Mouse (Mus musculus): ENCODE data around the gene Zfp672.
"Not testable (repeated sequence)": the region's sequence is repeated elsewhere in the genome, so short reads cannot be mapped to it uniquely, and the experiment has no call there.

The Zfp672 gene

DNA sequence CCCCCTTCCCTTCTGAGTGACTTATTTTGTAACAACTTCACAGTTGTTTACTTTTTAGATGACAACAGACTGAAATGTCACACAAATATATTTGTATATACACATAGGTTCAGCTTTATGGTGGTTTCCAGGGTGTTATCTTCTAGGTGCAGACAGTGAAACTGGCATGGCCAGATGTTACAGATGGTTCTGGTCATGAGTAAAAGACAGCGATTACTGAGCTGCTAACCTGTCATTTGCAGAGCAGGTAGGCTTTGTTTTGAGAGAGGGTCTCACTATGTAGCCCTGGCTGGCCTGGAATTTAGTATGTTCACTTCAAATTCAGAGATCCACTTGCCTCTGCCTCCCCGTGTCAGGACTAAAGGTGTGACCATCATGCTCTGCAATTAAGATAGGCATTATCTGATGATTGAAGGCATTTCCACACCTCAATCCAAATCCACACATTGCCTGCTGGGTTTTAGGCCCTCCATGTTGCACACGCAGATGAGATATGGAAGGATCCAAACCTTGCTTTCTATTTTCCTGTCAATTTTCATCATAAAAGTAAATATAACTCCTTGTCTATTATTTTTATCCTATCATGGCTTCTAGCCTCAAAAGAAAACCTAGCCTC lies 5.4 kb downstream of the Zfp672 start:
- no peak for DNase-seq

DNA sequence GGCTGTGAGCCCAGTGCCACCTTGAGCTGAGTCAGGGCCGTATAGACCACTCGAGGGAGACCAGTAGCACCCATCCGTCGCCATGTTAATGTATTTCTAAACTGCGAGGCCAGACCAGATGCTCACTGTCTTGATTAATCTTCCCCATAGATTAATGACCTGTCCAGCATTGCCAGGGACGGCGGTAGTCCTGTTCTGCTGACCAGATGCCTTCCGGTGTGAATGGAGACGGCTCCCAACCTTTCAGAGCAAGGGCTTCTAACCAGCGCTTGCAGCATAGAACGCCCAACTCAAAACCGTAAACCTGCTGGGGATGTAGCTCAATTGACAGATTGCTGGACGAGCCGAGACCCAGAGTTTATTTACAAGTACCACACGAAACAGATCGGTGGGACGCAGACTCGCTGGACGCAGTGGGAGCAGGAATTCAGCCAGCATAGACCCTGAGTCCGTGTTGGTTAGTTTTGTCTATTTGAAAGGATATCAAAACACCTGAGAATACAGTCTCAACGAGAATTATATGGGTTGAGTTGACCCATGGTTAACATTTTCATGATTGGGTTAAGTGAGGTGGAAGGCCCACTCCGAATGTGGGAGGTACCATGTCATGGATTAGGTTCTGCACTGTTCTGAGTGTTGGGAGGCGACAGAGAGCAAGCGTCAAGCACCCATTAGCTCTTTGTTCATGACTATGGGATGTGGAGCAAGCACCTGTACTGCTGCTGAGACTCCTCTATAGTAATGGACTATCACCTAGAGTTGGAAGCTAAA lies 6.4 kb downstream of the Zfp672 start:
- no peak for DNase-seq

DNA sequence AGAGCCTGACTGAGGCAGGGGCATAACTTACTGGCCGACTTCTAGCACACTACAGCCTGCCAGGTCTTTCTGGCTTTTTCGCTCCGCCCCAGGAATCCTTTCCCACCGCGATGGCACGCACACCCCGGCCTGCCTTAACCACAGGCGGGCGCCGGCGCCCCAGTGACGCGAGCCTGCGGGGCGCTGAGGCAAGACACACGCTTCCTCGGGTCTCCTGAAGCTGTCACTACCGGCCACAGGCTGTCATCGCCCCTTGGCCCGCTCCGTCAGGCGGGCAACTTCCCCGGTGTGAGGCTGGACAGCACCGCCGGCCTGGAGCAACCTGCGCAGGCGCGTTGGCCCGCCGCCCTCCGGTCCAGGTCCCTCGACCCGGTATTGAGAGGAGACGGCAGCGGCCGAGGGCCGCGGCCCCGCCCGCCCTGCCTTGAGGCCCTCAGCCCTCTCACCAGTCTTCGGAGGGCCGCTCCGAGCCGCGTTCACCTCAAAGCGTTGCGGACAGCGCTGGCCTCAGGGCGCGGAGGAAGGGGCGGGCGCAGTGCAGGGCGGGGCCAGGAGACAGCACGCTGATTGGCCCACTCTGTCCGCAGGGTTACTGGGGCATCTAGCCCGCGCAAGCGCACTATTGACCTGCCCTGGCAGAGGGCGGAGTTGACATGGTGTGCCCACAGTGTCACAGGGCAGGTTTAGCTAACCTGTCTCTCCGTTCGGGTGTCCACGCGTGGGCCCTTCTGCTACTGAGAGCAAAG lies 7.1 kb downstream of the Zfp672 start:
- DNase-seq = peak; percentile 94

DNA sequence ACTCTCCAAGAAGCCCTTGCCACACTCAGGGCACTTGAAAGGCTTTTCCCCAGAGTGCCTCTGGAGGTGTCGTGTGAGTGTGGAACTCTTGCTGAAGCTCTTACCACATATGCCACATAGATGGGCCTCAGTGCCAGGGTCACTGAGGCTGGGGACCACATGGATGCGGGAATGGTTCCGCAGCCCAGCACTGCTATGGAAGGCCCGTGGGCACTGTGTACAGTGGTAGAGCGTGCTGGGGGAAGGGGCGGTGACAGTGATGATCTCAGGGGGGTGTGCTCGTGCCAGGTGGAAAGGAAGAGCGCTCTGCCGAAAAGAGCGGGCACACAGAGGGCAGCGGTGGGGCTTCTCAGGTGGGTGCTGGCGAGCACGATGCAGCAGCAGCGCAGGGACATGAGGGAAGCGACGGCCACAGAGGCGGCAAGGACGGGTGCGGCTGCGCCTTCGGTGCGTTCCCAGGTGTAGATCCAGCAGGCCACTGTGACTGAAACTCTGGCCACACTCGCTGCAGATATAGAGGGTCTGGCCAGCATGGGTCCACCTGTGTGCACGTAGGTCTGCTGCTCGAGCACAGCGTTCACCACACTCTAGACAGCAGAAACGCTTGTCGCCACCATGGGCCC lies 13.3 kb downstream of the Zfp672 start:
- no peak for DNase-seq

DNA sequence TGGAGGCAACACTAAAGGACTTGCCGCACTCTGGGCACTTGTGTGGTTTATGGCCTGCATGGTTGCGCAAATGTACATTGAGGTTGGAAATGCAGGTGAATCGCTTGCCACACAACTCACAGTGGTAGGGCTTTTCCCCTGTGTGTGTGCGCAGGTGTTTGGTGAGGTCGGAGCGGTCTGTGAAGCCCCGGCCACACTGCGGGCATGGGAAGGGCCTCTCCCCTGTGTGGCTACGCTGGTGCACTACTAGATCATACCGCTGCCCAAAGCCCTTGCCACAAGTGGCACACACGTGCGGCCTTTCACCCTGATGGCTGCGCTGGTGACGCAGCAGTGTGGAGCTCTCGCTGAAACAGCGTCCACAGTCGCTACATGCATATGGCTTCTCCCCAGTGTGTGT lies 13.8 kb downstream of the Zfp672 start:
- DNase-seq = no peak

DNA sequence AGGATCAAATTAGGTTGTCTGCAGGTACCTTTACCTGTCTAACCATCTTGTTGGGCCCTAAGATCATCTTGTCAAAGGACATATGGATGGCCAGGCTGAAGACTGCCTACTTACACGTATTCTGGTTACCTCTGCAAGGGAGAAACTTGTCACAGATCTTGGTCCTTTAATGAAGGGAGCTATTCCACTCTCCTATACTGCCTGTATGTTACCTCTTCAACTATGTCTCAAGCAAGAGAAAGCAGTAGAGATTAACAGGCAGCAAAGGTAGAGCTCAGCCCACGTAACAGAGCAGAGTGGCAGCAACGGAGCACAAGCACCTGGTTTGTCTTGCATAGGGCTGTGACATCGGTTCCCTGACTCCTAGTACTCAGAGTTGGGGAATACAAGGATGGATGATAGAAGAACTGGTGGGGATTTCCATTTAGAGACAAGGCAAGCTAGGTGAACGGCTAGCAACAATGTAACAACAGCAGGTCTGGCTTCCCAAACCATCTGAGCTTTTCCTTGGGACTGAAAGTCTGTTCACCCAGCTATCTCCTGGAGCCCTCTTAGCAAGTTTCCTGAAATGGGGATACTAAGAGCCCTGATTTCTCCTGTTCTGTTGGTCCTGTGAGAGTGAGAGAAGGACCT lies 14.5 kb downstream of the Zfp672 start:
- DNase-seq = no peak

DNA sequence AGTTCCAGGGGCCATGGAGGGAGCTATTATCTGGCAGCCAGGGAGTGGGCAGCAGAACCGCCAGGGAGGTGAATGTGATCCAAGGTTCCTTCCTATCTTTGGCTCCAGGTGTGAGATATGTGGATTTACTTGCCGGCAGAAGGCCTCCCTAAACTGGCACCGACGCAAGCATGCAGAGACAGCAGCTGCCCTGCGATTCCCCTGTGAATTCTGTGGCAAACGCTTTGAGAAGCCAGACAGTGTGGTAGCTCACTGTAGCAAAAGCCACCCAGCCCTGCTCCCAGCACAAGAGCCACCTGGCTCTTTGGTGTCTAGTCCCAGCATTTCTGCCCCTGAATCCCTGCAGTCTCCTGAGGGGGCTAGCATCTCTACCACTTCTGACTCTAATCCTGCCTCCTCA lies 16.1 kb downstream of the Zfp672 start:
- DNase-seq = no peak

DNA sequence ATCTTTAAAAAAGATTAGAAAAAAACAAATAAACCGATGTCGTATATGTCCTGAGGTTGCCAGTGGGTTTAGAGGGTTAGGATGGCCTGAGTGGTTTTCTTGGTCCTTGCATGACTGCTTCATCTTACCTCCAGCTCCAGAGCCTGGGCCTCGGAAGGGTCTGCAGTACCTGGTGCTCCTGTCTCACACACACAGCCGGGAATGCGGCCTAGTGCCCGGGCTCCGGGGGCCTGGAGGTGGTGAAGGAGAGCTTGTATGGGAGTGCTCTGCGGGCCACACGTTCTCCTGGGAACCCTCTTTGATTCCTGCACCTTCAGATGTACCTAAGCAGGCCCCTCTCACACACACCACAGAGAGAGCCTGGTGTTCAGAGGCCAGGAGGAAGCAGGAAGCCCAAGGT lies 21.5 kb downstream of the Zfp672 start:
- DNase-seq = no peak

DNA sequence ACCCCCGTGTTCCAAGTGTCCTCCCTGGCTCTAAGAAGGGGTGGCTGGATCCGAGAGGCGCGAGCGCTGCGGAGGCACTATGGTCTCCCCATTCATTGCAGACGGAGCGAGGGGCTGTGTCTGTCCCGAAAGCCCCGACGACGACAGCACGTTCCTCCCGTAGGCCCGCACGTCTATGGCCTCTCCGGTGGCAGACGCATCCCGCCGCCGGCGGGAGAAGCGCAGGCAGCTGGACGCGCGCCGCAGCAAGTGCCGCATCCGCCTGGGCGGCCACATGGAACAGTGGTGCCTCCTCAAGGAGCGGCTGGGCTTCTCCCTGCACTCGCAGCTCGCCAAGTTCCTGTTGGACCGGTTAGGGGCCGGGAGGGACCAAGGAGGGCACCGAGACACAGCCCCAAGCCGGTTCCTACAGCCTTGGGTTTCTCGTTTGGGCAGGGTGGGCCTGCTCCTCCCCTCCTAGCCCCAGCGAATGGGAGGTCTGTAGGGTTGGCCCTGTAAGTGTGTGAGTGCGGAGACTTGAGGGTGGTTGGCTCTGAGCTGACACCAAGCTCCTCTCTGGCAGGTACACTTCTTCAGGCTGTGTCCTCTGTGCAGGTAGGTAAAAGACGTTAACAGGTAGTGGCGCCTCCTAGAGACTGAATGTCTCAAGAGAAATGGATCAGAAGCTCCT lies 22.6 kb downstream of the Zfp672 start:
- DNase-seq = peak; percentile 56

DNA sequence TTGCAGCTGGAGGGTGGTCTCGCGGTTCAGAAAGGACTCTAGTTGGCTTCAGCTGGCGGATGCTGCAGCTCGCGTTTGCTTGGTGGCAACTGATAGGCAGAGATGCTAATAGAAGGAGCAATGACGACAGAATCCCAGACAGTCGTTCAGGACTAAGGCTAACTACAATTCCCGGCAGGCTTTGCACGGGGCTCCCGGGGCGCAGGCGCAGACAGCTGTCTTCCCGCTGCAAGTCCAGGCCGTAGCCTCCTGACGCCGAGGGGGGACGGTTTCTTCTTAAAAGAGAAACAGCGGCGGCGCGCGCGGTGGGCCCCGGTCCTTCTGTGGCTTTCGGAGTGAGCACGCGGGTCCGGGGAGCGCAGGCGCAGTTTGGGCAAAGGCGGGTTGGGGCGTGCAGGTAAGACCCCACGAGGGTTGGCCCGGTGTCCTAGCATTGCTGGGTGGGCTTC lies 23.3 kb downstream of the Zfp672 start, which contains the start of gene Zfp692:
TSS of gene Zfp692 (plus strand) at position 210 of the 449 bp plus-strand sequence.
- DNase-seq = peak; percentile 96

DNA sequence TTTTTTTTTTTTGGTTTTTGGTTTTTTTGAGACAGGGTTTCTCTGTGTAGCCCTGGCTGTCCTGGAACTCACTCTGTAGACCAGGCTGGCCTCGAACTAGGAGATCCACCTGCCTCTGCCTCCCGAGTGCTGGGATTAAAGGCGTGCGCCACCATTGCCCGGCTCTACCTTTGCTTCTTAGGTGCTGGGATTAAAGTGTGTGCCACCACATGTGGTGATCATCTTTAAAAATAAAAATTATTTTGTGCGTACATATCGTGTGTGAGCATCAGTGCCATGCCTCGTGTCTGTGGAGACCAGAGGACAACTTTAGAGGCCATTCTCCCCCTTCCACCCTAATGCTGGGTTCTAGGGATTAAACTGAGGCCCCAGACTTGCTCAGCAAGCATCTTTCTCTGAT lies 24.8 kb downstream of the Zfp672 start:
- DNase-seq = not testable (repeated sequence)

DNA sequence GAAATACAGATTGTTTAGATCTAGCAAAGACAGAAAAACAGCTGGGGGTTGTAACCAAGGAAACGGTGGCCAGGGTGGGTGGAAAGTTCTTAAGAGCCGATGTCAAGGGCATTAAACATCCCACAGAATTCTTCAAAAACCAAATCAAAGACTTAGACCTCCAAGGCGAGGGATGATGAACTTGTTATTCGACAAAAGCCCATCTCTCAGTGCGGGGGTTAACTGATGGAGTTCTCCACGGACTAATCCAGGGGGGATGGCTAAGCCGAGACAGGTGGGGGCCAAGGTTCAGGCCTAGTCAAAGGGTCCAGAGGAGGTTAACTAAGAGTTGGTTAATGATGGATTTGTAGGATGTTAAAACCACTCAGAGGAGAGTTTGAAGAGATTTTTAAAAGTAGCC lies 26.5 kb downstream of the Zfp672 start:
- DNase-seq = no peak

DNA sequence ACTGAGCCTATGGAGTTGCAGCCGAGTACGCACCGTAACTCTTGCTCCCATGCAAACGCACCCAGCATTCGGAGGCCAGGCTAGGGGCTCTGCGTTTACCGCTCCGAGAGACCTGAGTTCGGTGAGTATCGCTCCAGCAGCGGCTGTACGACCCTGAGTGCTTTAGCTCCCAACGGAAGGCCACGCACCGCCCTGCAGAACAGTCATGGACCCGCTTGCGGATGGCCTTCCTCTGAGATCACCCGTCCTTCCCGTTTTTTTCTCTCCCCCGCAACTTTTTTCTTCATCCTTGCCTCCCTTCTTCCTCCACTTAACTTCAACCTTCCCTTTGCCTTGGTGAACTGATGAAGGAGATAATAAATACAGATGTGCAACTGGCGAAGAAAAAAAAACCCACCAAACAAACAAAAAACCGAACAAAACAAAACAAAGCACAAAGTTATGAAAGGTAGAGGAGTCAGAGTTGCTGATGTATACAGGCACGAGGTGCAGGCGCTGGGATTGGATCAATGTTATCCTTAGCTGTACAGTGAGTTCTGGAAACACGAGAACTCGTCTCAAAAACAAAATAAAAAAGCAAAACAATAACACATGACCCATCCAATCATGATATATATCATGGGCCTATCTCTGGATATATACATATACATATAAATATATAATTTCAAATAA lies 27.2 kb downstream of the Zfp672 start:
- no peak for DNase-seq

DNA sequence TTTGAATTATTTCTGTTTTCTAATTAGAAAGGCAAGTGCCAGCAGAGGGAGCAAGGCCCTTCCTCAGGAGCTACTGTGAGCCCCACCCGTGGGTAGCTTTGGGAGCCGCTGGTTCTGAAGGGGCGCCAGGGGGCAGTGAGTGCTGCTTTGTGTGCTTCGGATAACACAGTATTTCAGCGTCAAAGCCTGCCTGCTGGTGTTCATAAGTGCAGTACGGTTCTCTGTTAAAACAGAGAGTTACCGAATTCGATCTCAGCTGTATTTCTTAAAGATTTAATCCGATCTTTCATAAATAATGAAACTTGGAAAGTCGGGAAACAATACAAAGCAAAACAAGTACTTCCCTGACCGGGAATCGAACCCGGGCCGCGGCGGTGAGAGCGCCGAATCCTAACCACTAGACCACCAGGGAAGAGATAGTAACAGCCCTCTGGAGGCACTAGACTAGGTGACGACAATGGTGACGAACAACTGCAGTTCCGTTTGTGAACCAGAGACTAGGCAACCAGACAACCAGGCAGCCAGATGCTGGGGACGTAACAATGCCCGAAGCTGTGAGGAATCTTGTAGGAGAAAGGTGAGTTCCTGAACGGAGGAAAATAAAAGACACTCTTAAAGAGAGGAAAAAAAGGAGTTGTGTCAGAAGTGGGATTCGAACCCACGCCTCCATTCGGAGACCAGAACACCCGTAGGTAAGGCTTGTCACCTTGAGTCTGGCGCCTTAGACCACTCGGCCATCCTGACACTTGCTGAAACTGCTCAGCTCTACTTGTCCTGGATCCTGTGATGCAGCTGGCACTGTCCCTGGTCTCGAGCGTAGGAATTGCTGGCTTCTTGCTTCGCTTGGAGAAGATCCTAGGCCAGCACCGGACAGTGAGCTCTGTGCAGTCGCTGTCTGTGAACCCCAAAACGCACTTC lies 28.0 kb downstream of the Zfp672 start:
- DNase-seq = peak; percentile 98

DNA sequence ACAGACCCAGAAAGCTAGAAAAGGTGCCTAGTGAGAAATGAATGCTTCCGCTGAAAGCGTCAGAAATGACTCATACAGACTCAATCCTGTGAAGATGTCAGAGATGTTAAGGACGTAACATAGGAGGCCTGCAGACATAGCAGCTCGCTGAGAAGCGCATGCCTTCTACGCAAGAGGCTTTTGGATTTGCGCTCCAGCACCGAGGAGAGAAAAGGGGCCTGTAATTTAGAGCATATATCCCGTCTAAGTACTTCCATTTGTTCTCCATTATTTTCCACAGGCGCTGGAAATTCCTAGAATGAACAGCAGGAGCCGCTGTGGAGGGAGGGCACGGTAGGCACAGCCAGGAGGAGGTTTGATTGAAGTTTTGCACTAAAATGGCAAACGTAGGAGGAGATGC lies 29.1 kb downstream of the Zfp672 start:
- peak; percentile 79 for DNase-seq

DNA sequence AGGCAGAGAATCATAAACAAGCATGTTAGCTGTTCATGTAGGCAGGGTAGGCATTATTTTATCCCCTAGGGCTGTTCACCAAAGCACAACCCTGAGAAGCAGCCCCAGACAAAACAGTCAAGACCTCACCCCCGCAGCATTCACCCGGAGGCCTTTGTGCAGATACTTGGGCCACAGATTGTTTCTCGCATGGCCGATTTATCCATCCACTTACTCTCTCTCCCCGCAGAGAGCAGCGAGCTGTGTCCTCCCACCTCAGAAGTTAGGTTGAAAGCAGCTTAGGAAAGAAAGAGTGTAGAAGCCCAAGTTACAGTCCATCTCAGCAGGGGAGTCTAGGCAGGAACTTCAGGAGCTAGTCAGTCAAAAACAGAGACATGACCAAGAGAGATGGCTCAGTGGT lies 32.7 kb downstream of the Zfp672 start:
- no peak for DNase-seq

DNA sequence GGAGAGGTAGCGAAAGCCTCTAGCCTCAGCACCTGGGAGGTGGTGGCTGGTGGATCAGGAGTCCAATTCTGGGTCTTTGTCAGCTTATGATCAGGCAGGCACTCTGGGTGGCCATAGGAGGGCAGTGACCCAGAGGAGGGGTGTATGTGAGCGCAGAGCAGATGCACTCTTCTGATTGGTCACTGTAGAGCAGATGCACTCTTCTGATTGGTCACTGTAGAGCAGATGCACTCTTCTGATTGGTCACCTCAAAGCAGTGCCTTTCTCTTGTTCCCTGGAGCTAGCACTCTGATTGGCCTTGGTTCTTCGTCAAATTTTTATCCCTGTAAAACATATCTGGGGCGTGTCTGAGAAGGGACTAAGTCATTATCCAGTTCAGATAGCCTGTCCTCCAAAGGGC lies 37.3 kb downstream of the Zfp672 start:
- DNase-seq = no peak

DNA sequence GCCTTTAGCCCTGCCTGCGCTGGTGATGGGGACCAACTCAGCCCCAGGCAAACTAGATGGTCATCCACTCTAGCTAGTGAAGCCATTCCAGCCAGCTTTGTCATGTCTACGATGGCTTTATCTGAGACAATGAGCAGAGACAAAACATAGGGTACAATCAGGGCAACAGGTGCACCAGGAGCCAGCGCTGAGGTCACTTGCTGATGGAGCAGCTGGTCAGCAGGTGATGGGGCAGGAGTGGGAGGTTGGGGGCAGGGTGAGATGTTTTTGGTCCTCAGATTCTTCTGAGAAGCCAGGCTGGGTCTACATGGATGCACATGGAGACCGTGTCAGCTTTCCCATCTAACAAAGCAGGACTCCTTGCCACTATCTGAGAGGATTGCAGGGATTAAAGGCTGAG lies 39.3 kb downstream of the Zfp672 start:
- no peak for DNase-seq

DNA sequence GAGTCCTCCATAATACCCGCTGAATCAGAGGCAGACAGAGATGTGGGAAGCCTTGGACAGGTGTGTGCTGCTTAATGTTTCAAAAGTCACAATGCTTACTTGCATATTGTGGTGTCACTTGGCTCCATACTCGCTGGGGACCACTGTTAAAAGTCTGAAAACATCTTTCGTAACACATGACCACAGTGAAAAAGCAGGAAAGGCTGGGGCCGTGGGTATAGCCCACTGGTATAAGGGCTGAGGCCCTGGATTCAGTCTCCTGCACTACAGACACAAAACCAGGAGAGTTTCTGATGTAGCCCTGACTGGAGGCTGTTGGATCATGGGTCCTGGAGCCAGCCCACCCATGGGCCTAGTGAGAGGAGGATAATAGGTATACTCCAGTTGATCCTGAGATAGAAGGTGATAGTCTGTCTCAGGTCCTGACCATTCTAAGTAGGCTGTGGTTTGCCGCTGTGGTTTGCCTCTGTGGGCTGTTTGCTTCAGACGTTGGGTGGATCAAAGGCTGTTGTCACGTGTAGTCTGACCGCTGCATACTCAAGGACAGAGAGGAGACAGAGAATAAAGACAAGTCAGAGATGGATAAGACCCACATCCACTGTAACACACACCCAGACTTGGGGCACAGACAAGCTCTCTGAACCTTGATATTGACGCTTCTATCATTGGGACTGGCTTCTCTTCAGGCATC lies 40.0 kb downstream of the Zfp672 start:
- DNase-seq = no peak

DNA sequence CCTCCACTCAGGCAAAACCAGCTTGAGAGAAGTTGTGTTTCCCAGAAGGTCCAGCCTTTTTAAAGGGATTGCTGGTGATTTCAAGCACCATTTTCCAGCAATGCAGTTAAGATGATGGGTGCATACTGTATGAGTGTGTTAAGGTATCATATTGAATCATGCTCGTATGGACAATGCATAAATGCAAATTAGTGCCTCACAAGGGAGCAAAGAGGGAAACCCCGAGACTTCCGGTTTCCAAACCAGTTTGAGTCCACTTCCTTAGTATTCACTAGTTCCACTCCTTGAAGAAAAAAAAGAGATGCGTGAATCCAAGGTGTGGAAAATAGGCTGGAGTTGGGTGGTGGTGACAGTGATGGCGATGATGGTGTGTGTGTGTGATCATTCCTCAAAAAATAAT lies 47.6 kb downstream of the Zfp672 start:
- DNase-seq = no peak

Data from right cerebral cortex, postnatal 4 days (tissue).